Mouse (Mus musculus) c-Kit-positive CD71-positive TER-119-positive erythroid progenitor cells, embryonic 14.5 days (primary cell): ENCODE measurements around the gene Cst9.
A peak's percentile ranks its signal among the peaks of the same experiment; 100 is the strongest.

Source experiments
- DNase-seq: peaks from one replicate; pipeline ENCODE4 v3.0.0-alpha.2; 2013; ENCODE audit warnings: low spot score

Cst9 gene

GRCm38 (mm10) chr2:148834912-148835311 is at the start of gene Cst9:
TSS of gene Cst9 (plus strand) at chr2:148835147.
- no peak for DNase-seq

DNA sequence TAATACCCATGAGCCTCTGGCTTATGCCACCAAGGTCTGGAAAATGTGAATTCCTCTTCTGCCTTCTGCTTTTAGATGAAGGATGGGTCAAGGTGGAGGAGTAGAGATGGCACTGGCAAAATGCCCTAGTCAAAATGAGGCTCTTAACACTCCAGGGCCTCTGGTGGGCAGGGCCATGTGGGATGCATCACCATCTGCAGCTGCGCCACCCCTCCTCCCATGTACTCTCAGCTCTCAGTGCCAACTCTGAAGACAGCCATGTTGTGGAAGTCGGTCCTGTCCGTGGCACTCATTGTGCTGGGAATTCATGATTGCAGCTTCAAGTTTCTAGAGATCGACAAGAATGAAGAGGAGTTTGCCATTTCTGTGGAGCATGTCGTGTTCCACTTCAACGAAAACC is 45.8 kb upstream of the Cst9 start, which contains the start of gene Cst12:
Cst12 (plus strand) TSS at position 220 of the 400 bp plus-strand sequence.
- DNase-seq: no peak

DNA sequence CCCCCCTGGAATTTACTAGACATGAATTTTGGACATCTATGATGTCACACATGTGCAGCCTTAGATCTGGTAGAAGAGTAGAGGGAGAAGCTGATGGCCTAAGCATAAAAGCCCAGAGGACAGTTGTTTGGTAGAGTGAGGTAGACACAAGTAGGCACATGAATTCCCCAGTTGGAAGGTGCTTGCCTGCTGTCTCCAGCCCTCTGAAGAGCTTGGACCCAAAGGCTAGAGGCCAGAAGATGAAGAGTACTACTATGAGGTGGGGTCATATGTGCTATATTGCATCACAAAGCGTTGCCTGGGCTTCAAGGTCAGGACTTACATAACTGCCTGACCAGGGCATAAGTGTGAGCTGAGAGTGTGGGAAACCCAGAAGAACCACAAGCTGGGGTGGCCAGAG is 36.5 kb upstream of the Cst9 start, which contains the start of gene Cst8:
Cst8 (plus strand) TSS at position 301 of the 400 bp plus-strand sequence.
- no peak for DNase-seq

- DNase-seq: no peak
These were observed 33.4 kb upstream of the Cst9 start for GRCm38 (mm10) chr2:148801491-148801921.

GRCm38 (mm10) chr2:148806696-148807095 is 28.3 kb upstream of the Cst9 start:
- DNase-seq: no peak

GRCm38 (mm10) chr2:148819909-148820308 is 15.0 kb upstream of the Cst9 start, which contains the start of gene Cst13:
TSS of gene Cst13 (plus strand) at chr2:148820081.
- DNase-seq: no peak

GRCm38 (mm10) chr2:148825986-148826385 is 9.0 kb upstream of the Cst9 start:
- no peak for DNase-seq

DNA sequence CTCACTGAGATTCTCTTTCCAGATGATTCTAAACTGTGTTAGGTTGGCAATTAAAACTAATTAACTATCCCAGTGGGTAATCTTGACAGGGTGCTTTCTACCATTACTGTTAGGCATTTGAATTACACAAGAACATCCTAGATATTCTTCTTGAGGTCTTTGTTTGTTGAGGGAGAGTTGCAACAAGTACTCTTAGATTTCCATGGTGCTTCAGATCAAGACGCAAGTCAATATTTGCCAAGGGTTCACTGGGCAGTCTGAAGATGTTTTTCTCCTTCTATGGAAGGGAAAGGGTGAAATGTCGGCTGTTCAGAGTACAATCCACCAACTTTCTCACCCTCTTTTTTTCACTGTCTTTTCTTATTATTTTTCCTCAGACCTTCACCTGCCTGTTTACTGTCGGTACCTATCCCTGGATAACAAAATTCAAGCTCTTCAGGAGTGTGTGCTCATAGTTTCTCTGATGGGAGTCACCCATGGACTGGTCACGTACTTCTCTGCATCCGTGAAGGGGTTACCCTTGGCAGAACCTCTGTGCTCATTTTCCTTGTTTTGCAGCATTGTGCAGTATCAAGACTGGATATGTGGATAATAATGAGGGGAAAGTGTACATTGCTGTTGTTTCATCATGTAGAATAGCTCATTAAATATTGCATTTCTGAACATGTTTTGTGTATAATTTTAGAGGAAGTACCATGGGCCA is 3.3 kb downstream of the Cst9 start:
- DNase-seq: no peak

- DNase-seq: no peak
These were observed 4.3 kb downstream of the Cst9 start for GRCm38 (mm10) chr2:148839224-148839623.

DNA sequence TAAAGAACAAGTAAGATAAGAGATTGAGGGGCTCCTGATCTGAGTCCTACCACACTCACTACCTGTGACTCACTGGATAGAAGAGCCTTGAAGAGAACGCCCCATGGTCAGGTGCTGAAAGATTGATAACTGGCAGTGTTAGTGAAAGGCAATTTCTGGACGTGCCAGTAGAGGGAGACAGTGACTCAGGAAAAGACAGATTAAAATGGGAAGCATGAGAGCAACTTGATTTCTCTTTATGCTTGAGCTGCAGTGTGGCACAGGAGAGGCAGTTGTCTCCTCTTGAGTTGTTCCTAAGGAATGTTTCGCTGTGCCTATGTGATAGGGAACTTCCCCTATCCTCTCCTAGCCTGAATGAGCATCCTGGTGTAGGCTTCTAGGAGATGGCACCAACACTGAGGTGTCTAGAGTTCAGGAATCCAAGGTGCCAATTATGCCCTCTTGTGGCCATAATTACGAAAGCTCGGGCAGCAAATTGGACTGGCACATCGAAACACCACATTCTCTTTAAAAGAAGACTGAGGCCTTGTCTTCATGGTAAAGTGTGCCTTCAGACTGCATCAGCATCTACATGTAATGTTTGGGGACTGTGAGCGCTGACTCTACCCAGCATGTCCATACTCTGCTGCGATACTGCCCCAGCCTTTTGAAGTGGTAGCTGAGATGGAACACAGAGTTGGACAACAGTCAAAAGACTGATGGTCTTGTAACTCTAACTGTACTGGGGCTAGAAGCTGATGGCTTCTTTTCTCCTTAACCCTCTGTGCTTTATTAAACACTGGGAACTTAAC is 16.4 kb downstream of the Cst9 start:
- DNase-seq: peak; percentile 55

- DNase-seq: no peak
These were observed 21.9 kb downstream of the Cst9 start for GRCm38 (mm10) chr2:148856630-148857400.

GRCm38 (mm10) chr2:148857506-148857905 is 22.6 kb downstream of the Cst9 start:
- no peak for DNase-seq

GRCm38 (mm10) chr2:148860993-148861392 is 26.0 kb downstream of the Cst9 start:
- no peak for DNase-seq

DNA sequence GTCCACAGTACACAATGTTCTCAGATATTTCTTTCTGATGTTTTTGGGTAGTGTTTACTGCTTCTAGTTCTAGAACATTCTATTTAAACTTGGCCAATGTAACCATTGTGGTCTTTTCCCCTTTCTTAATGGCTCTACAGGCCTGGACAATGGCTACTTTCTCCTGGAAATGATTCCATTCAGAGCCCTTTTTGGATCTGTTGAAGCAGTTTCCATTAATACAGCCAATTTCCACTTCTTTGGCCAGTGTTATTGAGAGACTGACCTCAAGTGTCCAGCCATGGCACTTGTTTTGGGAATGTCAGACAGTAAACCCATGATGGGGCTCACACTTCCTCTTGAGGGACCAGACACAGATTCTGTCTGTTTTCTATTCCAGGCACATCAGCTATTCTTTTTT is 26.7 kb downstream of the Cst9 start:
- DNase-seq: no peak

GRCm38 (mm10) chr2:148864966-148865365 is 30.0 kb downstream of the Cst9 start, which contains the start of gene 9230104L09Rik:
TSS of gene 9230104L09Rik (minus strand) at chr2:148865038.
- no peak for DNase-seq

DNA sequence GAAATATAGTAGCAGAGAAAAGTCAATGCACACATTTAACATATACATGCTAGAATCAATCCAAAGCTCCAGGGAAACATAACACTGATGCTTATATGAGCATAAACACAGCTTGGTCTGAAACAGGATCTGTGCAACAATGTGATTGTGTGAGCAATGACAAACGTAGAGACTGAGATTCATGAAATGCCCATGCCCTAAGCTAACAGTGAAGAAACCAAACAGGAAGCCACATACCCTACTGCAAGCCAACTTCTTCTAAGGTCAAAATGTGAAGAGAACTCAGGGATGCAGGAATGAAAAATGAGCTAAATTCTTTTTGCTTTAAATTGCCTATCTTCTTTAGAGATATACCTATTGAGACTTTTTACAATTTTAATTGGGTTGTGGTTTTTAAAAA is 34.0 kb downstream of the Cst9 start:
- DNase-seq: no peak

DNA sequence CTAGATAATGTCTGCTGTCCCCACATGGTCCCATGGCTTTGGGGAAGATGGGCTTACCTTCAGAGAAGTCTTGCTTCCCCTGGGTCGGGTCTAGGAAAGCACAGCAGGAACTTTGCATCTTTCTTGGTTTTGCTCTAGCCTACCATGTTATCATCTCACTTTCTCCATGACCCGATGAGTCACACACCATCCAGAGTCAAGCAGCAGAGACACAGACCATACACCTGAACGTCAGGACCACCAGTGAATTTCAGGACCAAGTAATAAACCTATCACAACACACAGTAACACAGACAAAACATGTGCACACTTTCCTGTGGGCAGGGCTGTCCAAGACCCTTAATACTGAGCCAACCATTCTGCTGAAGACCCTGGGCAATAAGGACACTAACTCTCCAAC is 35.6 kb downstream of the Cst9 start:
- DNase-seq: no peak

GRCm38 (mm10) chr2:148872860-148873259 is 37.9 kb downstream of the Cst9 start:
- no peak for DNase-seq

DNA sequence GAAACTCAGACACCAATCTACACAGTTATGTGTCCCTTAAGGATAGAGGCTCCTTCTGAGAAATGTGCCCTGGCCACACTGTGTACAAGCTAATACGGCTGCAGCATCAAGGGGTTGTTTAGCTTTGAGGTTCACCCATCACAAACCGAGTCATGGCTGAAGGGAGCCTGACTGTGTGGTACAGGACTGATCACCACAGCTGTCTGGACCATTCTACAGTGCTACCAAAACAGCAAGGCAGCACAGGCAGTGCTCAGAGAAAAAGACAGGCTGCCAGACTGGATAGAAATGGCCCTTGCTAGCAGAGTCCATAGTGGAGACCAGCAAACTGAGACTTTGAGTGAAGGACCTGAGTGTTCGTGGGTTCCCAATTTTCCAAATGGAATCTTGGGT is 39.3 kb downstream of the Cst9 start:
- DNase-seq: no peak

- peak; percentile 15 for DNase-seq
These were observed 39.8 kb downstream of the Cst9 start for GRCm38 (mm10) chr2:148874617-148875334.

- peak; percentile 69 for DNase-seq
These were observed 40.4 kb downstream of the Cst9 start, which contains the start of gene Cst3 for GRCm38 (mm10) chr2:148875335-148875811. TSS of gene Cst3 (minus strand) at chr2:148875692.
